Mouse (Mus musculus) midbrain, embryonic 10.5 days (tissue): Measurements from ENCODE around the gene Gna14. TPM values are rescaled to one million over a fixed set of nuclear protein-coding genes. Genes with fewer than 3 reads are reported as not detected.
A peak's percentile ranks its signal among the peaks of the same experiment; 100 is the strongest.

Experiments
- DNase-seq: peaks from one replicate; pipeline ENCODE4 v3.0.0-alpha.2; 2017; ENCODE audit warnings: low spot score
- H3K27ac ChIP-seq: fragments of 300-500 bp; sonication (generic); replicated peaks from 2 replicates; pipeline ENCODE4 v1.5.1; 2016; ENCODE audit warnings: mild to moderate bottlenecking
- H3K27me3 ChIP-seq: fragments of 300-500 bp; sonication (generic); 2 replicates; pipeline ENCODE4 v1.6.1; 2016; ENCODE audit warnings: low read depth, mild to moderate bottlenecking; ENCODE audit not compliant: poor library complexity, severe bottlenecking
- H3K36me3 ChIP-seq: fragments of 300-500 bp; sonication (generic); 2 replicates; pipeline ENCODE4 v1.6.1; 2016; ENCODE audit warnings: mild to moderate bottlenecking, moderate library complexity
- H3K4me1 ChIP-seq: fragments of 300-500 bp; sonication (generic); 2 replicates; pipeline ENCODE4 v1.6.1; 2016
- H3K4me3 ChIP-seq: fragments of 300-500 bp; sonication (generic); 2 replicates; pipeline ENCODE4 v1.5.1; 2016; ENCODE audit warnings: mild to moderate bottlenecking, moderate library complexity
- H3K9me3 ChIP-seq: fragments of 300-500 bp; sonication (generic); replicated peaks from 2 replicates; pipeline ENCODE4 v1.6.1; 2016; ENCODE audit warnings: mild to moderate bottlenecking
- WGBS: fragments of 180-500 bp; shearing (Covaris S2); methylation state at CpG from one replicate; pipeline ENCODE4 v1.1.7; 2016; 5-methylcytosine and 5-hydroxymethylcytosine counted together
- polyA plus RNA-seq: library from polyadenylated mRNA; unstranded; fragments of >200 nt; fragmentation: Nextera tagmentation; extraction: Ambion mirVana; gene quantifications from 2 replicates; pipeline ENCODE4 v1.2.1, GENCODE M21; 2016

The Gna14 gene
- polyA plus RNA-seq, 1 experiment from 2014 or later: 0.58 TPM

GRCm38 (mm10) chr19:16625610-16626395 is 190.2 kb downstream of the Gna14 start:
- H3K27me3 ChIP-seq: no peaks in the 10 kb centered on the region
- no peak overlapping the region for H3K4me3 ChIP-seq
- no peak for DNase-seq
- H3K27ac ChIP-seq: peak overlapping the region; percentile 67
- no peaks in the 10 kb centered on the region for H3K36me3 ChIP-seq
- 33% methylated on average over 14 of the region's 14 CpGs for WGBS
- peaks cover 8% of the 10 kb centered on the region for H3K4me1 ChIP-seq
- no peaks in the 10 kb centered on the region for H3K9me3 ChIP-seq
